Comparison of ENCODE assay signal across 8 mouse cellular contexts in the genomic region with DNA sequence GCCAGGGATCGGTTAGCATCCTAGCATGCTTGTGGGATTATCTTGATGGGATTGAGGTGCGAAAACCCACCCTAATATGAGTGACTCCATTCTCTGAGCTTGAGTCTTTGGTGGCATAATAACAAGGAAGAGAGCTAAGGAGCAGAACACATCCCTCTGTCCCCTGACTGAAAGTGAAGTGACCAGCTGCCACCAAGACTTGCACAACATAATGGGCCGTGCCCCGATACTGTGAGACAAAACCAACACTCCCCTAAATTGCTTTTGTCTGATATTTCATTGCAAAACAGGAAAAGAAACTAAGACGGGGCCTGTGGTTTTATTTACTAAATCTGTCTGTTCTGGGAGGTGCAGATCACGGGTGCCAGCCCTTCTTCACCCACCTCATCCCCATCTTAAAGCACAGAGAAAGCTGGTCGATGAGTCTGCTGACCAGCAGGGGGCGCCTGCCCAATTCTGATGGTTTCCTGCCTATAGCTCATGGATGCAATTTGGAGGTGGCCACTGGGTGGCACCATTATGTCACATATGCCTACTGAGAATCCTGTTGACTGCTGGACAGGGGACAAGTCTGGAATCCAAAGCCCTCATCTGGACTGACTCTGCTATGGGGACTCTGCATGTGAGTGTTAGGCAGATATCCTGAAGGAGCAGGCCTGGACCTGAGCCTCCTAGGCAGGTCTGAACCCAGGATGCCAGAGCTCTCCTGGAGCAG. TPM values are rescaled to one million over a fixed set of nuclear protein-coding genes. Genes with fewer than 3 reads are reported as not detected.
DNase-seq lines count a peak whose midpoint lies in the region; ATAC-seq lines count a peak whose summit lies in the region.

No protein-coding gene starts in this region.

- H3K27me3 ChIP-seq in embryonic facial prominence, embryonic 15.5 days, result peaks cover 31% of the 10 kb centered on the region
- peaks cover 10% of the 10 kb centered on the region; the same call in 1 of the 2 replicates for H3K27me3 ChIP-seq in kidney, embryonic 14.5 days (ENCODE audit: control insufficient read depth, insufficient read depth, low read length)
- peaks cover 44% of the 10 kb centered on the region for H3K27me3 ChIP-seq in limb, embryonic 13.5 days

- 46% methylated on average over 8 of the region's 8 CpGs for WGBS in embryonic facial prominence, embryonic 15.5 days
- 49% methylated on average over 8 of the region's 8 CpGs for WGBS in kidney, embryonic 14.5 days
- 48% methylated on average over 8 of the region's 8 CpGs for WGBS in limb, embryonic 13.5 days

- H3K4me3 ChIP-seq in embryonic facial prominence, embryonic 15.5 days (replicated peaks), result no peak overlapping the region
- no peak overlapping the region for H3K4me3 ChIP-seq in kidney, embryonic 14.5 days (ENCODE audit: low read length)
- no peak overlapping the region for H3K4me3 ChIP-seq in limb, embryonic 13.5 days

- no peak overlapping the region for H3K4me2 ChIP-seq in embryonic facial prominence, embryonic 15.5 days (replicated peaks)
- H3K4me2 ChIP-seq in kidney, embryonic 14.5 days (replicated peaks; ENCODE audit: low read depth, low read length), result no peak overlapping the region
- H3K4me2 ChIP-seq in limb, embryonic 13.5 days (replicated peaks), result no peak overlapping the region

- H3K4me1 ChIP-seq in embryonic facial prominence, embryonic 15.5 days, result no peaks in the 10 kb centered on the region
- H3K4me1 ChIP-seq in kidney, embryonic 14.5 days (ENCODE audit: control insufficient read depth, insufficient read depth, low read length), result 0 out of 2 replicates have a peak, but pooled peaks cover 8% of the 10 kb centered on the region
- no peaks in the 10 kb centered on the region for H3K4me1 ChIP-seq in limb, embryonic 13.5 days

- peak; percentile 86 for DNase-seq in A20 (ENCODE audit: low read depth, low spot score)
- DNase-seq in adrenal gland, postnatal 4 days (ENCODE audit: low spot score in 2 of 2), result peak; percentile 85 to 91
- peak; percentile 84 for DNase-seq in heart, adult 8-10 months (ENCODE audit: low spot score)
- peak; percentile 72 to 74 for DNase-seq in spleen, postnatal 36 days (ENCODE audit: low spot score in 2 of 2)

- peak; percentile 59; the same call in 1 of the 2 replicates for ATAC-seq in embryonic facial prominence, embryonic 15.5 days (ENCODE audit: insufficient number of reproducible peaks, low FRiP score, low TSS enrichment, low read depth)
- peak; percentile 54 for ATAC-seq in kidney, embryonic 14.5 days (ENCODE audit: low FRiP score, low TSS enrichment)
- peak; percentile 61; the same call in 1 of the 2 replicates for ATAC-seq in limb, embryonic 13.5 days (ENCODE audit: low FRiP score, low read depth)
- peak; percentile 58; the same call in 1 of the 2 replicates for ATAC-seq in monocyte, adult 5-6 weeks (replicated peaks; ENCODE audit: insufficient number of reproducible peaks, low FRiP score, low TSS enrichment, poor library complexity, severe bottlenecking)

- H3K27ac ChIP-seq in embryonic facial prominence, embryonic 15.5 days (replicated peaks), result no peak overlapping the region
- no peak overlapping the region for H3K27ac ChIP-seq in kidney, embryonic 14.5 days (ENCODE audit: low read depth, low read length)
- H3K27ac ChIP-seq in limb, embryonic 13.5 days, result no peak overlapping the region

- no peaks in the 10 kb centered on the region for H3K9me3 ChIP-seq in embryonic facial prominence, embryonic 15.5 days (replicated peaks)
- H3K9me3 ChIP-seq in kidney, embryonic 14.5 days (ENCODE audit: control insufficient read depth, low read length), result no peaks in the 10 kb centered on the region
- H3K9me3 ChIP-seq in limb, embryonic 13.5 days, result no peaks in the 10 kb centered on the region

- H3K9ac ChIP-seq in embryonic facial prominence, embryonic 15.5 days, result no peak overlapping the region; the same call in 1 of the 2 replicates
- no peak overlapping the region for H3K9ac ChIP-seq in kidney, embryonic 14.5 days (ENCODE audit: low read depth, low read length)
- no peak overlapping the region for H3K9ac ChIP-seq in limb, embryonic 13.5 days

- H3K36me3 ChIP-seq in embryonic facial prominence, embryonic 15.5 days, result no peaks in the 10 kb centered on the region
- no peaks in the 10 kb centered on the region for H3K36me3 ChIP-seq in kidney, embryonic 14.5 days (ENCODE audit: control insufficient read depth, insufficient read depth, low read length)
- no peaks in the 10 kb centered on the region for H3K36me3 ChIP-seq in limb, embryonic 13.5 days

RNA-seq across cellular contexts. Expression of gene Hmx1, which starts 27.2 kb away (rescaled TPM):
- total RNA-seq in adrenal gland, postnatal 4 days (2021), result 10 to 100 TPM in 1 of 2 experiments, 1 to 10 TPM in 1; 4.5 to 10.1 TPM
- 1.2 and 1.7 TPM in 2 replicates for polyA plus RNA-seq in embryonic facial prominence, embryonic 15.5 days (2015; fragmentation: Nextera tagmentation; extraction: Ambion mirVana)
- not detected for total RNA-seq in heart, adult 8-10 months (2022)
- polyA plus RNA-seq in kidney, embryonic 14.5 days (2014; fragmentation: Nextera tagmentation; extraction: Ambion mirVana), result not detected in 2 replicates
- polyA plus RNA-seq in limb, embryonic 13.5 days (2015; fragmentation: Nextera tagmentation; extraction: Ambion mirVana), result 0.11 TPM in 1 of 2 replicates, not detected in the other
- total RNA-seq in monocyte, adult 5-6 weeks (2017), result not detected in 3 replicates
